Mouse (Mus musculus) adrenal gland, postnatal 10 days (tissue): Measurements from ENCODE around the gene Mfap3. TPM values are rescaled to one million over a fixed set of nuclear protein-coding genes. Genes with fewer than 3 reads are reported as not detected.

Experiments
- DNase-seq: peaks from one replicate; pipeline ENCODE4 v3.0.0; 2021; ENCODE audit warnings: mixed read lengths
- long read RNA-seq, 2 experiments: library from polyadenylated mRNA; stranded (forward); transcript quantifications; one replicate each; pipeline ENCODE4 v2.0.0; 2021
- total RNA-seq, 2 experiments: library from RNA; stranded (reverse); gene quantifications; 2 replicates each; pipeline ENCODE4 v1.2.3; 2021

Mfap3 gene
- 10 to 100 TPM; 28.1 to 32.0 TPM for total RNA-seq
- long read RNA-seq, experiment 1, full-length matches to known transcripts, result 10 of 12 reads
- long read RNA-seq, experiment 1, partial matches to known transcripts, result 1 of 12 reads
- long read RNA-seq, experiment 1, other reads (novel, unspliced or antisense), result 1 of 12 reads
- long read RNA-seq, experiment 2, full-length matches to known transcripts, result 15 of 21 reads
- long read RNA-seq, experiment 2, partial matches to known transcripts, result 1 of 21 reads
- long read RNA-seq, experiment 2, other reads (novel, unspliced or antisense), result 5 of 21 reads

- DNase-seq, result peak; percentile 97
Measured at GRCm38 (mm10) chr11:57518091-57518750, at the start of gene Mfap3, which contains the start of gene Fam114a2. Gene Mfap3, plus strand, starts transcription at chr11:57518664. Gene Fam114a2, minus strand, starts transcription at chr11:57518617.

GRCm38 (mm10) chr11:57468706-57469105, 49.8 kb upstream of the Mfap3 start:
- DNase-seq, result no peak

- DNase-seq, result no peak
Measured at GRCm38 (mm10) chr11:57470056-57470455, 48.4 kb upstream of the Mfap3 start.

- no peak for DNase-seq
Measured at GRCm38 (mm10) chr11:57470979-57471378, 47.5 kb upstream of the Mfap3 start.

- DNase-seq, result no peak
Measured at GRCm38 (mm10) chr11:57474296-57474941, 44.0 kb upstream of the Mfap3 start.

- DNase-seq, result peak; percentile 67
Measured at GRCm38 (mm10) chr11:57475119-57475518, 43.3 kb upstream of the Mfap3 start.

- no peak for DNase-seq
Measured at GRCm38 (mm10) chr11:57478077-57478476, 40.4 kb upstream of the Mfap3 start.

- DNase-seq, result no peak
Measured at GRCm38 (mm10) chr11:57488436-57488835, 30.0 kb upstream of the Mfap3 start.

GRCm38 (mm10) chr11:57496462-57497039, 21.9 kb upstream of the Mfap3 start:
- peak; percentile 16 for DNase-seq

GRCm38 (mm10) chr11:57497701-57498100, 20.8 kb upstream of the Mfap3 start:
- no peak for DNase-seq

- no peak for DNase-seq
Measured at GRCm38 (mm10) chr11:57498215-57498614, 20.2 kb upstream of the Mfap3 start.

GRCm38 (mm10) chr11:57503155-57503554, 15.3 kb upstream of the Mfap3 start:
- no peak for DNase-seq

- no peak for DNase-seq
Measured at GRCm38 (mm10) chr11:57506899-57507298, 11.6 kb upstream of the Mfap3 start.

GRCm38 (mm10) chr11:57515218-57515617, 3.2 kb upstream of the Mfap3 start:
- DNase-seq, result no peak

GRCm38 (mm10) chr11:57516946-57517441, 1.5 kb upstream of the Mfap3 start:
- DNase-seq, result no peak

GRCm38 (mm10) chr11:57518751-57519148, 286 bp downstream of the Mfap3 start:
- DNase-seq, result no peak

GRCm38 (mm10) chr11:57519304-57519703, 840 bp downstream of the Mfap3 start:
- DNase-seq, result no peak

- no peak for DNase-seq
Measured at GRCm38 (mm10) chr11:57521206-57521605, 2.7 kb downstream of the Mfap3 start.

- DNase-seq, result peak; percentile 19
Measured at GRCm38 (mm10) chr11:57522046-57522445, 3.6 kb downstream of the Mfap3 start.

- no peak for DNase-seq
Measured at GRCm38 (mm10) chr11:57523418-57523817, 5.0 kb downstream of the Mfap3 start.

- no peak for DNase-seq
Measured at GRCm38 (mm10) chr11:57524597-57524996, 6.1 kb downstream of the Mfap3 start.

GRCm38 (mm10) chr11:57525900-57526299, 7.4 kb downstream of the Mfap3 start:
- DNase-seq, result no peak

GRCm38 (mm10) chr11:57527506-57527905, 9.0 kb downstream of the Mfap3 start:
- DNase-seq, result no peak
